Mouse (Mus musculus): ENCODE results near the gene 9230112D13Rik. TPM values are rescaled to one million over a fixed set of nuclear protein-coding genes. Genes with fewer than 3 reads are reported as not detected.

The 9230112D13Rik gene
- total RNA-seq, 1 experiment from 2014 or later: not detected

DNA sequence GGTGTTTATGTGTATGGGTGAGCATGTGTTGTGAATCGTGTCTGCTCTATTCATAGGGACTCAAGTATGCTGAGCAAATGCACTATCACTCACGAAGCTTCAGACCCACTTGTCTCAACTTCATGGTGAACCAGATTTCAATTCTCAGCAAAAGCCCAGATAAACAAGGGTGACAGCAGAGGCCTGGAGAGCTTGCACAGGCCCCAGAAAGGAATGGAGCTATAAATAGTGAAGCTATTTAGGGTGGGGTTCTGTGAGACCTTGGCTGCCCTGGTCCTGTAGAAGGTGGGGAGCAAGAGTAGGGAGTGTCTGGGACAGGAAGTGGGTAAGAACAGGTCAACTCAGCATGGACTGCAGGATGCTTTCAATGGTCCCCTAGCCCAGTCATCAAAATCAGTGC, 21.9 kb upstream of the 9230112D13Rik start:
- ATAC-seq (replicated peaks; ENCODE audit: insufficient number of reproducible peaks, low FRiP score, low TSS enrichment, poor library complexity, severe bottlenecking): no peak

DNA sequence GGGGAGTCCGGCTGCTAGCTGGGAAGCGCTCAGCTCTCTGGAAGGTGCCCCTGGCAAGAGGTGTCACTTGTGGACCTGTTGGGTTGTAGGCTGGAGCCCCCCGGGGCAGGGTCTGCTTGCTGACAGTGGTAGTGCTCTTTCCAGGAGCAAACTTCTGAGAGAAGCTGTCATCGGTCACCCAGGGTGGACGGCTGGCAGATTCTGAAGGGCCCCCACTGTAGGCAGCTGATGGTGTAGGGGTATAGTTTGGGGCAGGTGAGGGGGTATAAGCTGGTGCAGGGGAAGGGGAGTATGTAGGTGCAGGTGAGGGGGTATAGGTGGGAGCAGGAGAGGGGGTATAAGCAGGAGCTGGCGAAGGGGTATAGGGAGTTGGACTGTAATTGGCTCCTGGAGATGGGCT, 21.4 kb upstream of the 9230112D13Rik start:
- no peak for ATAC-seq (replicated peaks; ENCODE audit: insufficient number of reproducible peaks, low FRiP score, low TSS enrichment, poor library complexity, severe bottlenecking)

- no peak for ATAC-seq (replicated peaks; ENCODE audit: insufficient number of reproducible peaks, low FRiP score, low TSS enrichment, poor library complexity, severe bottlenecking)
Observed at GRCm38 (mm10) chr14:34543596-34543995, 21.0 kb upstream of the 9230112D13Rik start.

DNA sequence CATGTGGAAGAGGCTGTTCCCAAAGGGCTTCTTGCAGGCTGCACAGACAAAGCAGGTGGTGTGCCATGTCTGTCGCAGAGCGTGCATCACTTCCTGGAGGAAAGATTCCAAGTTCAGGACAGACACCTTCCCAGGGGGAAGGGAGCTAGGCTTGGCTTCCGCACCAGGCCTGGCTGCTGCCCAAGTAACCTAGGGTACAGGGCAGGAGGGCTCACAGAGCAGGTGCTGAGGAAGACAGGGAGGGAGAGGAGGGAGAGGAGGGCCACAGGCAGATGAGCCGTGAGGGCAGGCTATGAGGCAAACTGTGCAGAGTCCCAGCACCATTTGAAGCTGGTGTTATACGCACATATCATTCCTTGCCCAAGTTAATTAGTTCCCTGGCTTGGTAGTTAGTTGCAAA, 19.3 kb upstream of the 9230112D13Rik start:
- ATAC-seq (replicated peaks; ENCODE audit: insufficient number of reproducible peaks, low FRiP score, low TSS enrichment, poor library complexity, severe bottlenecking): no peak

DNA sequence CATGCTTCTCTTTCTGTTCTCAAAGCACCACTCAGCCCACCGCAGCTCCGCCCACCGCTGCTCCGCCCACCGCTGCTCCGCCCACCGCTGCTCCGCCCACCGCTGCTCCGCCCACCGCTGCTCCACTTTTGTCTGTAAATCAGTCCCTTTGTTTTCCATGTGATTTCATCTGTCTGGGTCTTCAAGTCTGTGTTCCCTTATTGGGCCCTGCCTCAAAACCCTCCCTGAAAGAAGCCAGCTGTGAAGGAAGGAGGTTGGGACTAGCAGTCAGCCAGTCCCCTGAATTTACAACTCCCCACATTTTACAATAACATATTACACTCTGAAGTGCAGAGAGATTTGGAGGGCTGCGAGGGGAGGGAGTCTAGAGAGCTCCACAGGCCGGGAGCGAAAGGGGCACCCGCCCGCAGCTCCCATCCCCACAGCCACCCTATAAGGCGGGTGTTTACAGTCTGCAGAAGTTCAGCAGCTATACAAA, 18.1 kb upstream of the 9230112D13Rik start:
- ATAC-seq (replicated peaks; ENCODE audit: insufficient number of reproducible peaks, low FRiP score, low TSS enrichment, poor library complexity, severe bottlenecking): no peak

DNA sequence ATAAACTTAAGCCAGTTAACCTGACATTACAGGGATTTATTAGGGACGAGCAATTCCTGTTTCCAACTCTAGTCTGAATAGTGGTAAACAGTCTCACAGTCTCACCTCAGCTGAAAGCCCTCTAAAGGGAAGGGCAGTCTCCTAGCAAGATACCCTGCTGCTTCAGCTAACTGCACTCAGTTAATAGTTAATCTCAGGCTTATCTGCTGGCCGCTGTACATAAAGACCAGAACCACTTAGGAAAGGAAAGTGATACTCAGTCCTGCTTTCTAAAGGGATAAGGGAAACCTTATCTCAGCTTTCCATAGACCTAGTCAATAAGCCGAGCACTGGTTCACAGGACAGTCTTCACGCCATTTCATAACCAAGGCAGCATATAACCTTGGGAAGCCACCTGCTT, 13.3 kb upstream of the 9230112D13Rik start:
- no peak for ATAC-seq (replicated peaks; ENCODE audit: insufficient number of reproducible peaks, low FRiP score, low TSS enrichment, poor library complexity, severe bottlenecking)

DNA sequence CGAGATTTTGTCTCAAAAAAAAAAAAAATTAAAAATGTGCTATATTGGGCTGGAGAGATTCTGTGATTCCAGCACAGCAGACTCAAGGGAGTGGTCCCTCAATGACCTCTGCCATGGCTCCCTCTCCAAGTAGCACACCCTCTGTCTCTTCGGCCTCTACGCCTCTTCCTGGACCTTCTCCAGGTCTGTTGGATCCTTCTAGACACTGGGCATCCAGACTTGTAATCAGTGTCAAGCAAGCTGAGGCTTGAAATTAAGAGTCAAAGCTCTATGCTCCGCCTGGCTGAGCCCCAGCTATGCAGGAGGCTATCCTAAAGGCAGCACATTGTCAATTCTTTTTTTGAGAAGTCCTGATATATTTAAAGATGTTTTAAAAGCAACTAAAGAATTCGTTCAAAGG, 10.9 kb upstream of the 9230112D13Rik start:
- ATAC-seq (replicated peaks; ENCODE audit: insufficient number of reproducible peaks, low FRiP score, low TSS enrichment, poor library complexity, severe bottlenecking): no peak

DNA sequence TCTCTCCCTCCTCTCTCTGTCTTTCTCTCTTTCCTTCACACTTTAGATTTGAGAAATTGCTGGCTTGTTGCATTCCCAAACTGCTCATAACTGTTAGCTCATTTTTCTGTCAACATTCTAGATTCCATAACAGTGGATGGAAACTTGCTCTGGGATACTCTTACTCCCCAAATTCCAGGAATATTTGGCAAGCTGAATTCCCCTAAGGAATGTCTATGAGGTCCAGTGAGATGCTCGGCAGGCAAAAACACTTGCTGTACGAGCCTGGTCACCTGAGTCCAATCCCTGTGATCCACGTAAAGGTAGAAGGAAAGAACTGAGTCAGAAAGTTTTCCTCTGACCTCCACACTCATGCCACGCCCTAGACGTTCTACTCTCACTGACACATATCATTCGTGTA, 9.9 kb upstream of the 9230112D13Rik start:
- ATAC-seq (replicated peaks; ENCODE audit: insufficient number of reproducible peaks, low FRiP score, low TSS enrichment, poor library complexity, severe bottlenecking): no peak

DNA sequence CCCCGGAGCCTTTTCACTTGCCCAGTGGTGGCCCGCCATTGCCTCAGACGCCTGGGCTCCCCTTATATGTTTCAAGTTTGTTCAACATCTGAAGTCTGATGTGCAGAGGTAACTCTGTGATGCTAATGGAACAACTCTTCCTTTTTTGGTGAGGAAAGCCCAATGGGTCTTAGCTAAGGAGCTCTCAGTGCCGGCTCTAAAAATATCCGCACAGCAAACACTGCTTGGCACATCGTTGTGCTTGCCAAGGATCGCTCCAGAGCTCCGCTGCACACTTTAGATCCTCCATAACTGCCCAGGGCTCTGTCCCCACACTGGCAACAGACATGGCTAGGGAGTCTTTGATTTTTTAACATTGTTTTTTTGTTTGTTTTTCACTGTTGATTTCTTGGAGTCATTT, 6.2 kb upstream of the 9230112D13Rik start:
- no peak for ATAC-seq (replicated peaks; ENCODE audit: insufficient number of reproducible peaks, low FRiP score, low TSS enrichment, poor library complexity, severe bottlenecking)

DNA sequence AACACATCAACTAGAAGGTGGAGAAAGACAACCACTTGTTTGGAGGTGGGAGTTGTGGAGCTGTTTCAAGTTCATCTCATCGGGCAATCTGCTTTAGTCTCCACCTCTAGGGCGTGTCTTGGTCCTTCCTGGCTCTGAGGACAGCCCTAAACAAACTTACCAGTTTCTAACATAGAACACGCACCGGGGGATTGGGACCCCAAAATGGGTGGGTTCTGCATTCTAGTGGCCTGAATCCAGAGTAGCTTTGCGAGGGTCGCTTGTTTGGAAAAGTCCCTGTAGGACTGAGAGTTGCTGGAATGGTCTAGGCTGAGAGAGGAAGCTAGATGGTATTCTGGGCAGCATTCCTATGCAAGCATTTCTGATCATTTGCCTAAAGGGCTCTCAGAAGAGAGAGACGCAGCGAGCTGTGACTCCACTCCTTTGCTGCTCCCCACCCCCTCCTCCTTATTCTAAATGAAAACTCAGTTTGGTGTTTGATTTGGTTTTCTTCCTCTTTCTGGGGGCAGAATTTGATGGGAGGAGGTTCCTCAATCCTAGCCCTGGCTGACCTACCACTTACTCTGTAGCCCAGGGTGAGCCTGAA, 4.5 kb downstream of the 9230112D13Rik start:
- ATAC-seq (replicated peaks; ENCODE audit: insufficient number of reproducible peaks, low FRiP score, low TSS enrichment, poor library complexity, severe bottlenecking): no peak

GRCm38 (mm10) chr14:34516960-34517577, 5.5 kb downstream of the 9230112D13Rik start:
- ATAC-seq (replicated peaks; ENCODE audit: insufficient number of reproducible peaks, low FRiP score, low TSS enrichment, poor library complexity, severe bottlenecking): no peak

DNA sequence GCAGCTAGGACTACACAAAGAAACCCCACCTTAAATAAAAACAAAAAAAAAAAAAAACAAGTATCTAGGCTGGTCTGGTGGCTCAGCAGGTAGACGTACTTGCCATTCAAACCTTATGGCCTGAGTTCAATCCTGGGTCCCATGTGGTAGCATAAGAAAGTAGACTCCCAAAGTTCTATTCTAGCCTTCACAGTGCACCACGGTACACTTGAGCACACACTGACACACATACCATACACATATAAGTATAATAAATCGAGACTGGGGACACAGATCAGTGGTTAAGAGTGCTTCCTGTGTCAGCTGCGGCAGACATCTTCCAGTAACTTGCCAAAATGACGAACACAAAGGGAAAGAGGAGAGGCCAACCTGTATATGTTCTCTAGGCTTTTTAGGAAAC, 6.7 kb downstream of the 9230112D13Rik start:
- ATAC-seq (replicated peaks; ENCODE audit: insufficient number of reproducible peaks, low FRiP score, low TSS enrichment, poor library complexity, severe bottlenecking): no peak

DNA sequence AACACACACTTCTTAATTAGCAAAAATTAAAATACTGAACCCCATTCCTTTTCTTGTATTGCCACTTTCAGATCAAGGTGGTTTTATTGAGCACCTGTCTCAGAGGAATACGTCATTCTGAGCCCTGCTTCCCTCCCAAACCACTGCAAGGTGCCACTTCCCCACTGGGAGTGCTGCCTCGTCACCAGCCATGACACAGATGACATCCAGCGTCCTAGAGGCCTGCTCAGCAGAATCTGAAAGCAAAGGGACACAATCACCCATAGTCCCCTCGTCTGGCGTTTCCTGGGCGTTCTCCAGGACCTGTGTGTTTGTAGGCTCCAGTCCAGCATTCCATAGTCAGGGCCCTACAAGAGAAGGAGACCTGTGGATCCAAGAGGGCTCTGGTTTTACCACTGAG, 8.5 kb downstream of the 9230112D13Rik start:
- ATAC-seq (replicated peaks; ENCODE audit: insufficient number of reproducible peaks, low FRiP score, low TSS enrichment, poor library complexity, severe bottlenecking): no peak

GRCm38 (mm10) chr14:34512602-34513001, 10.0 kb downstream of the 9230112D13Rik start:
- ATAC-seq (replicated peaks; ENCODE audit: insufficient number of reproducible peaks, low FRiP score, low TSS enrichment, poor library complexity, severe bottlenecking): no peak

DNA sequence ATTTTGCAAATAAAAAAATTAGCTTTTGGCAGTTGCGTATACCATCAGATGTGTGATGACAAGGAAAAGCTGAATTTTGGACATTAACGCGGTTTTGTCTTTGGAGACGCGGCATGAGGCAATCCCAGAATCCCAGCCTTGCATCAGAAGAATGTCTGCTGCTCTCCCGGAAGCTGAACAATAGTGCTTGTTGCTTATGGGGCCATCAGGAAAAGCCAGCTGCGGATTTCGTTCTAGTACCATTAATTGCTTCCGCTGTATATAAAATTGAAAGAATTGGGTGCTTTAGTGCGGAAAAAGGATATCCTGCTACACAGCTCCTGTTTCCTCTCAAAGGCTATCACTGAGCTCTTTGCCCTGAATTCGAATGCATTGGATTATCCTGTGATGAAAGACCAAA, 10.7 kb downstream of the 9230112D13Rik start:
- ATAC-seq (replicated peaks; ENCODE audit: insufficient number of reproducible peaks, low FRiP score, low TSS enrichment, poor library complexity, severe bottlenecking): no peak

DNA sequence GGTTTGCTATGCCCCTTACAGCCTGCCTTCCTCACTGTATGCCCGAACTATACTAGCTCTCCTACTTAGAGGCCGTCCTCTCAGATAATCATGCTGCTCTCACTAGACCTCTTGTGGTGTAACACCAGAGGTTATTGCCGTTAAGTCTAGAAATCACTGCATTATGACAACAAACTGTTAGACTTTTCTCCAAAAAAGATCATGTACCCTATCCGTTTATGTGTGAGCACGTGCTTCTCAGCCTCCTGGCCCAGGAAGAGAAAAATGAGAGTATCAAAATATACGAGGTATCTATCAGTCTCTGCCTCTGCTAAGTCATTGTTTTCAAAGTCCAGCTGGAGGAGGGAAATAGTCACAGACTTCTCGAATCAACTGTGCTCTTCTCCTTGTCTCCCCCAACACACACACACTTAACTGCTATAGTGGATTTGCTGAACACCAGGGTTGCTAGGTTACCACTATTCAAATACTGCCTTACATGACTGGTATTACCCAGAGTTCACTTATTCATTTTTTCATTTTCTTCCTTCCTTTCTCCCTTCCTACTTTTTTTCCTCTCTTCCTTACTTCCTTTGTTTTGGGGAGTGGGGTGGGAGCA, 13.7 kb downstream of the 9230112D13Rik start:
- ATAC-seq (replicated peaks; ENCODE audit: insufficient number of reproducible peaks, low FRiP score, low TSS enrichment, poor library complexity, severe bottlenecking): no peak

GRCm38 (mm10) chr14:34508187-34508840, 14.3 kb downstream of the 9230112D13Rik start:
- no peak for ATAC-seq (replicated peaks; ENCODE audit: insufficient number of reproducible peaks, low FRiP score, low TSS enrichment, poor library complexity, severe bottlenecking)

GRCm38 (mm10) chr14:34505309-34505708, 17.3 kb downstream of the 9230112D13Rik start:
- ATAC-seq (replicated peaks; ENCODE audit: insufficient number of reproducible peaks, low FRiP score, low TSS enrichment, poor library complexity, severe bottlenecking): no peak

- no peak for ATAC-seq (replicated peaks; ENCODE audit: insufficient number of reproducible peaks, low FRiP score, low TSS enrichment, poor library complexity, severe bottlenecking)
Observed at GRCm38 (mm10) chr14:34504377-34504776, 18.2 kb downstream of the 9230112D13Rik start.

GRCm38 (mm10) chr14:34503759-34504158, 18.8 kb downstream of the 9230112D13Rik start:
- no peak for ATAC-seq (replicated peaks; ENCODE audit: insufficient number of reproducible peaks, low FRiP score, low TSS enrichment, poor library complexity, severe bottlenecking)
